Mouse (Mus musculus) adrenal gland, postnatal 25 days (tissue): ENCODE results near the gene Crim1. TPM values are rescaled to one million over a fixed set of nuclear protein-coding genes. Genes with fewer than 3 reads are reported as not detected.

Experiments used
- DNase-seq: peaks from one replicate; pipeline ENCODE4 v3.0.0; 2021; ENCODE audit warnings: mixed read lengths
- total RNA-seq: library from RNA; stranded (reverse); gene quantifications from 2 replicates; pipeline ENCODE4 v1.2.3, GENCODE M21; 2021

Crim1 gene
- total RNA-seq, 1 experiment from 2014 or later: 38.5 TPM

GRCm38 (mm10) chr17:78328287-78328686 is 128.2 kb downstream of the Crim1 start:
- DNase-seq: no peak

GRCm38 (mm10) chr17:78331438-78331837 is 131.4 kb downstream of the Crim1 start:
- no peak for DNase-seq

- no peak for DNase-seq
These were observed 133.2 kb downstream of the Crim1 start for GRCm38 (mm10) chr17:78333275-78333674.

GRCm38 (mm10) chr17:78335250-78335649 is 135.2 kb downstream of the Crim1 start:
- DNase-seq: no peak

- no peak for DNase-seq
These were observed 143.6 kb downstream of the Crim1 start for GRCm38 (mm10) chr17:78343688-78344087.

GRCm38 (mm10) chr17:78347111-78347801 is 147.2 kb downstream of the Crim1 start:
- DNase-seq: no peak

- DNase-seq: no peak
These were observed 151.8 kb downstream of the Crim1 start for GRCm38 (mm10) chr17:78351676-78352499.

GRCm38 (mm10) chr17:78352500-78352855 is 152.4 kb downstream of the Crim1 start:
- no peak for DNase-seq

GRCm38 (mm10) chr17:78354411-78354810 is 154.4 kb downstream of the Crim1 start:
- DNase-seq: no peak

GRCm38 (mm10) chr17:78354871-78355270 is 154.8 kb downstream of the Crim1 start:
- DNase-seq: no peak

- DNase-seq: peak; percentile 16
These were observed 155.6 kb downstream of the Crim1 start for GRCm38 (mm10) chr17:78355611-78356010.

GRCm38 (mm10) chr17:78357753-78358152 is 157.7 kb downstream of the Crim1 start:
- DNase-seq: no peak

- DNase-seq: no peak
These were observed 158.2 kb downstream of the Crim1 start for GRCm38 (mm10) chr17:78358251-78358726.

- DNase-seq: no peak
These were observed 162.1 kb downstream of the Crim1 start for GRCm38 (mm10) chr17:78361939-78362728.

GRCm38 (mm10) chr17:78364555-78365302 is 164.7 kb downstream of the Crim1 start:
- DNase-seq: no peak

GRCm38 (mm10) chr17:78366070-78366469 is 166.0 kb downstream of the Crim1 start:
- DNase-seq: no peak

- DNase-seq: no peak
These were observed 168.4 kb downstream of the Crim1 start for GRCm38 (mm10) chr17:78368481-78368880.

GRCm38 (mm10) chr17:78370445-78370844 is 170.4 kb downstream of the Crim1 start:
- DNase-seq: no peak

GRCm38 (mm10) chr17:78373174-78373573 is 173.1 kb downstream of the Crim1 start:
- no peak for DNase-seq

GRCm38 (mm10) chr17:78373849-78374248 is 173.8 kb downstream of the Crim1 start:
- no peak for DNase-seq

- DNase-seq: no peak
These were observed 174.7 kb downstream of the Crim1 start for GRCm38 (mm10) chr17:78374756-78375155.

GRCm38 (mm10) chr17:78376587-78376986 is 176.5 kb downstream of the Crim1 start:
- no peak for DNase-seq
